Comparison of ENCODE assay signal across 8 mouse cellular contexts in genomic region chr4:43025084-43025960, GRCm38 (mm10). TPM values are rescaled to one million over a fixed set of nuclear protein-coding genes. Genes with fewer than 3 reads are reported as not detected.
DNase-seq lines count a peak whose midpoint lies in the region; ATAC-seq and TF ChIP-seq lines count a peak whose summit lies in the region.

Gene Pigo, minus strand, starts transcription at chr4:43025819.

- no peaks in the 10 kb centered on the region for H3K27me3 ChIP-seq in E14TG2a.4 (ENCODE audit: insufficient read depth, low read length)
- H3K27me3 ChIP-seq in forebrain, embryonic 13.5 days: no peaks in the 10 kb centered on the region
- H3K27me3 ChIP-seq in liver, postnatal 0 days (ENCODE audit: insufficient read depth, low read length): no peaks in the 10 kb centered on the region
- H3K27me3 ChIP-seq in neural tube, embryonic 14.5 days (ENCODE audit: control insufficient read depth, insufficient read depth, low read length): no peaks in the 10 kb centered on the region

- 9% methylated on average over 42 of the region's 42 CpGs for WGBS in forebrain, embryonic 13.5 days
- 3% methylated on average over 42 of the region's 42 CpGs for WGBS in large intestine, adult 2 months
- WGBS in liver, postnatal 0 days (ENCODE audit: insufficient replicate concordance): 6% methylated on average over 42 of the region's 42 CpGs
- WGBS in neural tube, embryonic 14.5 days: 8% methylated on average over 42 of the region's 42 CpGs

- intact Hi-C loops in heart, postnatal 10 days (cut with DNase I): loop anchor here (1.0 kb wide), 1 partner anchor 20 kb away; no protein-coding TSS in a partner anchor

- TF ChIP-seq CTCF in E14TG2a.4 (conservative IDR thresholded peaks at IDR 0.05; ENCODE audit: low read length): peak; percentile 79
- TF ChIP-seq CTCF in liver, postnatal 0 days (IDR thresholded peaks at IDR 0.05; ENCODE audit: low read depth): peak; percentile 95

- TF ChIP-seq EP300 in liver, postnatal 0 days (IDR thresholded peaks at IDR 0.05; ENCODE audit: low read depth): peak; percentile 54; the same call in 1 of the 2 replicates

- peak within 1 kb of the TSS; percentile 76 for H3K4me2 ChIP-seq in forebrain, embryonic 13.5 days
- H3K4me2 ChIP-seq in liver, postnatal 0 days (ENCODE audit: low read depth, low read length): peak within 1 kb of the TSS; percentile 83
- peak within 1 kb of the TSS; percentile 73 for H3K4me2 ChIP-seq in neural tube, embryonic 14.5 days (ENCODE audit: low read depth, low read length)

- peak within 1 kb of the TSS; percentile 87 for H3K4me3 ChIP-seq in E14TG2a.4 (replicated peaks; ENCODE audit: low read length)
- H3K4me3 ChIP-seq in forebrain, embryonic 13.5 days: peak within 1 kb of the TSS; percentile 65
- H3K4me3 ChIP-seq in liver, postnatal 0 days (ENCODE audit: low read depth, low read length): peak within 1 kb of the TSS; percentile 69
- peak within 1 kb of the TSS; percentile 58 for H3K4me3 ChIP-seq in neural tube, embryonic 14.5 days (ENCODE audit: low read depth, low read length)

- peak; percentile 95 for DNase-seq in c-Kit-positive CD71-positive TER-119-positive erythroid progenitor cells, embryonic 14.5 days (ENCODE audit: low spot score)
- peak; percentile 96 to 98 for DNase-seq in heart, postnatal 10 days
- peak; percentile 86 for DNase-seq in large intestine, adult 2 months (ENCODE audit: low read depth, low spot score)
- DNase-seq in liver, postnatal 0 days: peak; percentile 96
- peak; percentile 97 for DNase-seq in testis, postnatal 10 days (ENCODE audit: low spot score)

- H3K9ac ChIP-seq in forebrain, embryonic 13.5 days: peak within 1 kb of the TSS; percentile 70
- H3K9ac ChIP-seq in liver, postnatal 0 days (replicated peaks): peak within 1 kb of the TSS; percentile 76
- peak within 1 kb of the TSS; percentile 62 for H3K9ac ChIP-seq in neural tube, embryonic 14.5 days (replicated peaks; ENCODE audit: low read depth, low read length)

- H3K9me3 ChIP-seq in E14TG2a.4 (ENCODE audit: low read length): no peaks in the 10 kb centered on the region
- H3K9me3 ChIP-seq in forebrain, embryonic 13.5 days (replicated peaks): no peaks in the 10 kb centered on the region
- H3K9me3 ChIP-seq in liver, postnatal 0 days (ENCODE audit: low read length): no peaks in the 10 kb centered on the region
- H3K9me3 ChIP-seq in neural tube, embryonic 14.5 days (ENCODE audit: control insufficient read depth, low read length): no peaks in the 10 kb centered on the region

- ATAC-seq in forebrain, embryonic 13.5 days: peak; percentile 95
- ATAC-seq in liver, postnatal 0 days: peak; percentile 97
- ATAC-seq in neural tube, embryonic 14.5 days (ENCODE audit: low read depth): peak; percentile 91

- peak within 1 kb of the TSS; percentile 93 for H3K27ac ChIP-seq in forebrain, embryonic 13.5 days
- peak within 1 kb of the TSS; percentile 97 for H3K27ac ChIP-seq in liver, postnatal 0 days (ENCODE audit: low read depth)
- H3K27ac ChIP-seq in neural tube, embryonic 14.5 days (ENCODE audit: low read depth, low read length): peak within 1 kb of the TSS; percentile 91

- peaks cover 59% of the 10 kb centered on the region for H3K4me1 ChIP-seq in E14TG2a.4 (replicated peaks; ENCODE audit: low read depth, low read length)
- H3K4me1 ChIP-seq in forebrain, embryonic 13.5 days: peaks cover 25% of the 10 kb centered on the region
- H3K4me1 ChIP-seq in liver, postnatal 0 days (ENCODE audit: insufficient read depth): peaks cover 12% of the 10 kb centered on the region
- H3K4me1 ChIP-seq in neural tube, embryonic 14.5 days (ENCODE audit: control insufficient read depth, insufficient read depth, low read length): peaks cover 14% of the 10 kb centered on the region

- peaks cover 85% of the 10 kb centered on the region for H3K36me3 ChIP-seq in E14TG2a.4 (ENCODE audit: insufficient read depth, low read length)
- peaks cover 68% of the 10 kb centered on the region for H3K36me3 ChIP-seq in forebrain, embryonic 13.5 days (ENCODE audit: poor library complexity, severe bottlenecking)
- peaks cover 48% of the 10 kb centered on the region for H3K36me3 ChIP-seq in liver, postnatal 0 days (replicated peaks; ENCODE audit: insufficient read depth, low read length)
- H3K36me3 ChIP-seq in neural tube, embryonic 14.5 days (ENCODE audit: control insufficient read depth, insufficient read depth, low read length): peaks cover 30% of the 10 kb centered on the region

RNA-seq across cellular contexts. Expression of gene Pigo, which starts in this region (rescaled TPM):
- 21.4 and 25.3 TPM in 2 replicates for polyA plus RNA-seq in forebrain, embryonic 13.5 days (2015; fragmentation: Nextera tagmentation; extraction: Ambion mirVana)
- total RNA-seq in heart, postnatal 10 days (2021): 10 to 100 TPM; 19.3 to 25.1 TPM
- 25.1 and 32.0 TPM in 2 replicates for polyA plus RNA-seq in large intestine, adult 2 months (2012; rRNA removed)
- polyA plus RNA-seq in liver, postnatal 0 days (2015; fragmentation: Nextera tagmentation; extraction: Ambion mirVana): 7.6 and 8.3 TPM in 2 replicates
- polyA plus RNA-seq in neural tube, embryonic 14.5 days (2014; fragmentation: Nextera tagmentation; extraction: Ambion mirVana): 24.6 and 26.4 TPM in 2 replicates

Comparison
In these comparisons a context has a peak if more than half of its experiments do, and no peak if none do; other contexts are left out.
1. Peak in every context shown above with its lines: DNase-seq, ATAC-seq, H3K4me3 ChIP-seq and H3K27ac ChIP-seq.